Mouse (Mus musculus) liver, adult (tissue): ENCODE measurements around the gene Lyve1.

Experiments
- GATA4 ChIP-seq: IDR thresholded peaks from 2 replicates; pipeline ENCODE4 v1.6.1; 2014; ENCODE audit warnings: mild to moderate bottlenecking, low read length; ENCODE audit not compliant: insufficient replicate concordance

Lyve1 gene

DNA sequence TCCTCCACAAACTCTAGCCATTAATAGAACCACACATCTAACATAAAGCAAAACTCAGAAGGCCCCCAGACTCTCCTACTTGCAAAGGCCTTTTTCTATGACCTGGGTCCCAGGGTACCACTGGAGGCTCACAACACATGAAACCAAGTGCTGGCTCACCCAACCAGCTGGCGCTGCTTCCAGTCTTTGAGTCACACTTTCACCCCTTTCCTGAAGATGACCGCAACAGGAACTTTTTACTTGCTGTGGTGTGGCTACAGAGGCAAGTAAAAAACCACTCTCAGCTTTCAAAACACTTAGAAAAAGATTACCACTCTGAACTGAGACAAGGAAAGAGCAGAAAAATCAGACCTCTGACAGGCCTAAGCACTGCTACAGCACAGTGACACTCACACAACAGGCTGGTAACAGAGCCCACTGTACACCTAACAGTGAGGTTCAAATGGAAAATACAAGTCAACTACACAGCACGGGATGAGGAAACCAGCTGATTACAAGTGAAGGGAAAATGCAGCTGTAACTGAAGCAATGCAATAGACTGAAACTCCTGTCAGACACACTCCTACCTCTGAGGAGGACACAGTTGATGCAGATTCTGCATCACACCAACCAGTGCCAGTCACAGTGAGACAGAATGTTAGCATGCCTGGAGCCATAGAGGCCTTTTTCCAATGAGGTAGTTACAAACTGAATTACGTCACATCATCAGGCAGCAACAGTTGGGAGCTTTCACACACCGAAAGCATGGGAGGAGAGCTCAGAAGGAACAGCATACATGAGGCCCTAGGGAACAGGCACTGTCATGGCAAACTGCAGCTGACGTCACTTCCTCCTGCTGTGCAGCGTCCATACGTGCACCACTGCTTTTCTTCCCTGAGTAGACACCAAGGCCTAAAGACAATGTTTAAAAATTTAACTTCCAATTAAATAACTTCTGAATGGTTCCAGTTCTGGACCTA is 38.8 kb downstream of the Lyve1 start:
- TF ChIP-seq GATA4: no peak

DNA sequence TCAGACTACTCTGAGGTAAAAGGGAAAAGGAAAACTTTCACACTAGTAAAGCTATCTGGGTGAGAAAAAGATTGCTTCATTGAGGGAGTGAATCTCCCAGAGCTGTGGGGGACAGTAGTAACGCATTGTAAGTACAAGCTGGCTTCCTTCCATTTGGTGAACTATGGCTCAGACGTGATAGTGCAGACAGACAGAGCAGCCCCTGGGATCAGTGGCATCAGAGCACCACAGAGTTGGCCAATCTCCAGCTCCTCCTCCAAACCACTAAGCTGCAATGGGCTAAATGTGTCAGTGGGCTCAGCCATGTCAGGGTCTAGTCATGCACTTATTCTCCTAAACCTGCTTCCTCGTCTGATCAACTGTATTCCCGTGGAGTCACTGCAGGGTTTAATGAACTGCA is 39.4 kb downstream of the Lyve1 start:
- TF ChIP-seq GATA4: no peak

- no peak for TF ChIP-seq GATA4
Measured at GRCm38 (mm10) chr7:110823076-110823475, 40.0 kb downstream of the Lyve1 start.

- no peak for TF ChIP-seq GATA4
Measured at GRCm38 (mm10) chr7:110822055-110822454, 41.0 kb downstream of the Lyve1 start.

- no peak for TF ChIP-seq GATA4
Measured at GRCm38 (mm10) chr7:110821653-110822052, 41.4 kb downstream of the Lyve1 start.

DNA sequence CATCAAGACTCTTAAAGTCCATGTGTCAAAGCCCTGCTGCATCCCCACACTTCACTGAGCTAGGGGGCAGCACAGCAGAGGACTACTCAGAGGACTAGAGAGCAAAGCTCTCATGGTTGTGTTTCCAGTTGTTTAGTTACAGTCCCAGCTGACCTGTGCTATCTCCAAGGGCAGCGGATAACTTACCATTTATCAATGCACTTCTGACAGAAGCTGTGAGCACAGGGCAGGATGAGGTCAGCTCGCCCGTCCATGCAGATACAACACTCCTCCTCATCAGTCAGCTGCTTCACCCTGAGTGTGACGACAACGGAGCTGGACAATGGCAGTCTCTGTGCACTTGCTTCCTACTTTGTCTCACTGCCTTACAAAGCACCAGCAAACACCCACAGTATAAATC is 42.0 kb downstream of the Lyve1 start:
- TF ChIP-seq GATA4: peak; percentile 40; the same call in 1 of the 2 replicates

GRCm38 (mm10) chr7:110818787-110819350 is 44.2 kb downstream of the Lyve1 start:
- TF ChIP-seq GATA4: no peak

GRCm38 (mm10) chr7:110818206-110818605 is 44.8 kb downstream of the Lyve1 start:
- no peak for TF ChIP-seq GATA4

GRCm38 (mm10) chr7:110816037-110816436 is 47.0 kb downstream of the Lyve1 start:
- no peak for TF ChIP-seq GATA4

DNA sequence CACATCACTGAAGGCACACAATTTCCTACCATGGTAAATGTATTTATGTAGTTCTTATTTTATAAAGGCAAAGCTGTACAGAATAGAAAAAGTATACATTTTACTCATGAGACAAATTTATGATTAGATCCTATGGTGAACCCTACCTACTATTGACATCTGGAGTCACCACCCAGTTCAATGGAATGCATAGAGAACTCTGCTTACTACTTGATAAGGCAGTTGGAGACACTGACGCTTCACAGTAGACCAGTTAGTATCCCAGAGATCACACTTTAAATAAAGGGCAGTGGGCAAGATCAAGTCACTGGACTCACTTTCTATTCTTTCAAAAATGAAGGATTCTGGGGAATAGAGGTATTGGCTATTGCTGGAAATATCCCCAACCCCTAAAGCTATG is 49.1 kb downstream of the Lyve1 start:
- TF ChIP-seq GATA4: no peak

DNA sequence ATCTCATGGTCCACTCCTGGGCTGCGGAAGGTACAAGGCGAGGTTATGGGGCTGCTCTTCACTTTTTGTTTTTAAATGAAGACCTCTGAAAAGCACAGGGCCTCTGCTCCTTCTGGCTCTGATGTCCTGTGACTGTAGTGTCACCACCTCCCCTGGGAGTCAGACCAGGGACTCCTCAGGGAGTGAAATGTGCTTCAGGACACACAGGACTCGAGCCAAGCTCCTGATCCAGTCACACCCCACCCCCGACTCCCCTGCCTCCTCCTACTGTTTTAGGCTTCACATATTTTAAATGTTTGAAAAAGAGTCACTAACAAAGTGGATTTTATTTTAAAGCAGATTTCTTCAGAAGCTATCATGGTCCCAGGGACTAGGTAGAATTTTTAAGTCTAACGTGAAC is 51.5 kb downstream of the Lyve1 start:
- no peak for TF ChIP-seq GATA4

GRCm38 (mm10) chr7:110810995-110811394 is 52.0 kb downstream of the Lyve1 start:
- TF ChIP-seq GATA4: no peak

GRCm38 (mm10) chr7:110809585-110810557 is 53.2 kb downstream of the Lyve1 start:
- TF ChIP-seq GATA4: no peak

GRCm38 (mm10) chr7:110808962-110809361 is 54.1 kb downstream of the Lyve1 start:
- no peak for TF ChIP-seq GATA4

GRCm38 (mm10) chr7:110807460-110808030 is 55.5 kb downstream of the Lyve1 start:
- TF ChIP-seq GATA4: no peak
